ENCODE assay signal across 20 mouse cellular contexts in the genomic region with DNA sequence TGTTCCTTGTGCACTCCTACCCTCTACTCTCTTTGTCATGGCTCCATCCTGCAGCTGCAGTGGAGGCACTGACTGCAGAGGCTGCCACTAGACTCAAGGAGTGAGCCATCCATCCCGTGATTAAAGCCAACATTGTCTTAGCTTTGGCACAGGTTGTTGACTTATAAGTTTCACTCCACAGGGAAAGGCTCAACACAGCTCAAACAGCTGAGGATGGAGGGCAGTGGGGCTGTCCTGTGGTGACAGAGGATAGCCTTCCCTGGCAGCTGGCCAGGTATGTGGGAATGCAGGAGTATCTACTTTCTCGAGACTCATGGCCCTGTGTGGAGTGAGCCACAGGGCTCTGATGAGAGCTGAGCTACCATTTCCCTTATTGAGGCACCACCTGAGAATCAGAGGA. TPM values are rescaled to one million over a fixed set of nuclear protein-coding genes. Genes with fewer than 3 reads are reported as not detected.
DNase-seq lines count a peak whose midpoint lies in the region; ATAC-seq and TF ChIP-seq lines count a peak whose summit lies in the region.
"Had no signal": no experiment of that assay in that cellular context is flagged by ENCODE, and none has a peak within 500 bp of the region (broad histone marks: within the 10 kb centered on the region; RNA-seq: fewer than 3 reads in every experiment).

No protein-coding gene starts in this region.

- H3K27me3 ChIP-seq in midbrain, embryonic 14.5 days (ENCODE audit: control insufficient read depth, insufficient read depth, low read length) = 0 out of 2 replicates have a peak, but pooled peaks cover 3% of the 10 kb centered on the region
- no peaks in the 10 kb centered on the region for H3K27me3 ChIP-seq in midbrain, postnatal 0 days (ENCODE audit: insufficient read depth, low read length)
- H3K27me3 ChIP-seq in hindbrain, postnatal 0 days (ENCODE audit: insufficient read depth, low read length) = no peaks in the 10 kb centered on the region
- H3K27me3 ChIP-seq: CH12.LX; limb, embryonic 12.5 days; liver, embryonic 15.5 days; neural tube, embryonic 12.5 days had no signal

- ATAC-seq in midbrain, embryonic 14.5 days (ENCODE audit: low FRiP score, low TSS enrichment) = no peak
- ATAC-seq in midbrain, postnatal 0 days (ENCODE audit: low FRiP score) = no peak
- no peak for ATAC-seq in monocyte, adult 5-6 weeks (replicated peaks; ENCODE audit: insufficient number of reproducible peaks, low FRiP score, low TSS enrichment, poor library complexity, severe bottlenecking)
- no peak for ATAC-seq in hindbrain, postnatal 0 days
- ATAC-seq: intestine, postnatal 0 days had no signal

- no peaks in the 10 kb centered on the region for H3K9me3 ChIP-seq in midbrain, embryonic 14.5 days (ENCODE audit: control insufficient read depth, low read length)
- H3K9me3 ChIP-seq in midbrain, postnatal 0 days (ENCODE audit: low read length) = no peaks in the 10 kb centered on the region
- no peaks in the 10 kb centered on the region for H3K9me3 ChIP-seq in hindbrain, postnatal 0 days (ENCODE audit: low read length)
- H3K9me3 ChIP-seq: forebrain, embryonic 12.5 days; limb, embryonic 12.5 days; liver, embryonic 15.5 days; neural tube, embryonic 12.5 days had no signal

- 64% methylated on average over 2 of the region's 2 CpGs for WGBS in midbrain, embryonic 14.5 days
- 71% methylated on average over 2 of the region's 2 CpGs for WGBS in midbrain, postnatal 0 days
- 42% methylated on average over 2 of the region's 2 CpGs for WGBS in hindbrain, postnatal 0 days

- intact Hi-C loops in gastrocnemius, adult 2 months (cut with DNase I) = no loop called here

- peak; percentile 26 to 60 for DNase-seq in adrenal gland, adult (ENCODE audit: inconsistent age in 2 of 2, low spot score in 1 of 2)
- no peak for DNase-seq in adrenal gland, postnatal 4 days (ENCODE audit: low spot score in 2 of 2)
- peak; percentile 74 for DNase-seq in gastrocnemius, adult 2 months
- DNase-seq in gastrocnemius, adult 18-20 months (ENCODE audit: low spot score) = no peak
- DNase-seq in midbrain, embryonic 14.5 days = peak; percentile 11
- DNase-seq in midbrain, postnatal 0 days (ENCODE audit: low spot score) = no peak
- no peak for DNase-seq in hindbrain, postnatal 0 days (ENCODE audit: low spot score)
- DNase-seq: embryo, embryonic 11 days; heart, adult 18-20 months; lung, postnatal 10 days; spleen, adult 18-20 months had no signal

- H3K4me2 ChIP-seq in midbrain, embryonic 14.5 days (ENCODE audit: low read length) = no peak overlapping the region
- H3K4me2 ChIP-seq in midbrain, postnatal 0 days (ENCODE audit: low read depth, low read length, poor library complexity, severe bottlenecking) = no peak overlapping the region
- H3K4me2 ChIP-seq in hindbrain, postnatal 0 days (ENCODE audit: low read depth, low read length) = no peak overlapping the region
- H3K4me2 ChIP-seq: forebrain, embryonic 12.5 days; hindbrain, embryonic 14.5 days; limb, embryonic 12.5 days; liver, embryonic 15.5 days; neural tube, embryonic 12.5 days had no signal

- H3K36me3 ChIP-seq in midbrain, embryonic 14.5 days (ENCODE audit: control insufficient read depth, insufficient read depth, low read length) = no peaks in the 10 kb centered on the region
- H3K36me3 ChIP-seq in midbrain, postnatal 0 days (ENCODE audit: insufficient read depth, low read length) = no peaks in the 10 kb centered on the region
- no peaks in the 10 kb centered on the region for H3K36me3 ChIP-seq in hindbrain, postnatal 0 days (ENCODE audit: insufficient read depth, low read length)
- H3K36me3 ChIP-seq: forebrain, embryonic 12.5 days; limb, embryonic 12.5 days; liver, embryonic 15.5 days; neural tube, embryonic 12.5 days had no signal

- H3K4me1 ChIP-seq in midbrain, embryonic 14.5 days (ENCODE audit: control insufficient read depth, insufficient read depth, low read length) = peaks cover 25% of the 10 kb centered on the region
- H3K4me1 ChIP-seq in midbrain, postnatal 0 days (ENCODE audit: insufficient read depth, low read length) = peaks cover 16% of the 10 kb centered on the region
- peaks cover 23% of the 10 kb centered on the region for H3K4me1 ChIP-seq in hindbrain, postnatal 0 days (ENCODE audit: insufficient read depth, low read length)
- H3K4me1 ChIP-seq: liver, embryonic 15.5 days had no signal

- H3K9ac ChIP-seq in midbrain, embryonic 14.5 days (replicated peaks; ENCODE audit: low read length) = no peak overlapping the region
- H3K9ac ChIP-seq in midbrain, postnatal 0 days (replicated peaks; ENCODE audit: low read length, poor library complexity, severe bottlenecking) = no peak overlapping the region
- no peak overlapping the region for H3K9ac ChIP-seq in hindbrain, postnatal 0 days (replicated peaks; ENCODE audit: low read length)
- H3K9ac ChIP-seq: forebrain, embryonic 12.5 days; hindbrain, embryonic 14.5 days; limb, embryonic 12.5 days; liver, embryonic 15.5 days; neural tube, embryonic 12.5 days had no signal

- no peak for TF ChIP-seq CTCF in gastrocnemius, adult 2 months (IDR thresholded peaks at IDR 0.05)
- no peak for TF ChIP-seq CTCF in midbrain, postnatal 0 days (IDR thresholded peaks at IDR 0.05)
- no peak for TF ChIP-seq CTCF in hindbrain, postnatal 0 days (IDR thresholded peaks at IDR 0.05; ENCODE audit: low read depth)

- no peak overlapping the region for H3K4me3 ChIP-seq in gastrocnemius, adult 2 months
- no peak overlapping the region for H3K4me3 ChIP-seq in midbrain, embryonic 14.5 days (replicated peaks; ENCODE audit: low read depth, low read length)
- no peak overlapping the region for H3K4me3 ChIP-seq in midbrain, postnatal 0 days (ENCODE audit: low read depth, low read length)
- no peak overlapping the region for H3K4me3 ChIP-seq in hindbrain, postnatal 0 days (ENCODE audit: low read length)
- H3K4me3 ChIP-seq: forebrain, embryonic 12.5 days; limb, embryonic 12.5 days; liver, embryonic 15.5 days; neural tube, embryonic 12.5 days had no signal

- H3K27ac ChIP-seq in gastrocnemius, adult 2 months = no peak overlapping the region; the same call in 1 of the 2 replicates
- H3K27ac ChIP-seq in midbrain, embryonic 14.5 days (replicated peaks; ENCODE audit: low read depth, low read length) = no peak overlapping the region
- H3K27ac ChIP-seq in midbrain, postnatal 0 days (ENCODE audit: low read depth, low read length) = no peak overlapping the region
- H3K27ac ChIP-seq in hindbrain, postnatal 0 days = no peak overlapping the region
- H3K27ac ChIP-seq: forebrain, embryonic 12.5 days; hindbrain, embryonic 14.5 days; limb, embryonic 12.5 days; liver, embryonic 15.5 days; neural tube, embryonic 12.5 days had no signal

RNA-seq across cellular contexts. Expression of a gene that starts 34.1 kb away (rescaled TPM):
- total RNA-seq in adrenal gland, postnatal 4 days (2021) = 10 to 100 TPM; 42.3 to 42.7 TPM
- 10 to 100 TPM in 1 of 2 experiments, 1 to 10 TPM in 1; 5.5 to 11.4 TPM for total RNA-seq in gastrocnemius, adult 2 months (2021)
- 1 to 10 TPM; 5.0 to 9.2 TPM for total RNA-seq in gastrocnemius, adult 18-20 months (2021)
- 46.9 and 62.4 TPM in 2 replicates for polyA plus RNA-seq in midbrain, embryonic 14.5 days (2014; fragmentation: Nextera tagmentation; extraction: Ambion mirVana)
- 20.6 and 37.3 TPM in 2 replicates for total RNA-seq in midbrain, postnatal 0 days (2014; rRNA removed)
- 28.8 and 29.2 TPM in 2 replicates for polyA plus RNA-seq in midbrain, postnatal 0 days (2015; fragmentation: Nextera tagmentation; extraction: Ambion mirVana)
- 1.0 TPM in 1 of 3 replicates, not detected in the others for total RNA-seq in monocyte, adult 5-6 weeks (2017)
- 33.8 and 37.6 TPM in 2 replicates for total RNA-seq in hindbrain, postnatal 0 days (2014; rRNA removed)
- 28.9 and 32.6 TPM in 2 replicates for polyA plus RNA-seq in hindbrain, postnatal 0 days (2015; fragmentation: Nextera tagmentation; extraction: Ambion mirVana)
- total RNA-seq: megakaryocyte, adult 5-6 weeks had no signal

Comparison
In these comparisons a context has a peak if more than half of its experiments do, and no peak if none do; other contexts are left out.
1. DNase-seq: peak in adrenal gland, adult (2 of 2), gastrocnemius, adult 2 months (single experiment) and midbrain, embryonic 14.5 days (single experiment); none in adrenal gland, postnatal 4 days (0 of 2), gastrocnemius, adult 18-20 months (single experiment), midbrain, postnatal 0 days (single experiment) and hindbrain, postnatal 0 days (single experiment).